Mouse (Mus musculus): ENCODE measurements at regions not wholly inside any gene's neighbourhood (a gene's known extent, or its start where the extent isn't known, plus 50 kb on each side); places are given as distances from the start of the nearest gene placed in this dataset.

GRCm38 (mm10) chr12:99116491-99116890 is 196.1 kb downstream of the Ttc8 start:
- no peak for TF ChIP-seq POLR2A (IDR thresholded peaks at IDR 0.05; ENCODE audit: low read depth, low read length)
- no peak for TF ChIP-seq CTCF (IDR thresholded peaks at IDR 0.05; ENCODE audit: extremely low read depth, insufficient read length, insufficient replicate concordance, low read depth, low read length)
